Mouse (Mus musculus) embryonic facial prominence, embryonic 15.5 days (tissue): ENCODE measurements around the gene Vsig1. TPM values are rescaled to one million over a fixed set of nuclear protein-coding genes. Genes with fewer than 3 reads are reported as not detected.

Source experiments
- ATAC-seq: fragments of 200-750 bp; cut with Nextera tagmentation; 2 replicates; pipeline ENCODE4 v1.8.0; 2017; ENCODE audit warnings: low read depth, moderate TSS enrichment; ENCODE audit not compliant: insufficient number of reproducible peaks, low FRiP score, low TSS enrichment
- H3K27ac ChIP-seq: fragments of 300-500 bp; sonication (generic); replicated peaks from 2 replicates; pipeline ENCODE4 v1.5.1; 2015; ENCODE audit warnings: mild to moderate bottlenecking, inconsistent platforms
- H3K27me3 ChIP-seq: fragments of 300-500 bp; sonication (generic); 2 replicates; pipeline ENCODE4 v1.6.1; 2015; ENCODE audit warnings: inconsistent platforms
- H3K36me3 ChIP-seq: fragments of 300-500 bp; sonication (generic); 2 replicates; pipeline ENCODE4 v1.6.1; 2015; ENCODE audit warnings: mild to moderate bottlenecking, inconsistent platforms
- H3K4me1 ChIP-seq: fragments of 300-500 bp; sonication (generic); 2 replicates; pipeline ENCODE4 v1.6.1; 2015; ENCODE audit warnings: inconsistent platforms
- H3K4me2 ChIP-seq: fragments of 300-500 bp; sonication (generic); replicated peaks from 2 replicates; pipeline ENCODE4 v1.6.1; 2015; ENCODE audit warnings: mild to moderate bottlenecking, inconsistent platforms
- H3K4me3 ChIP-seq: fragments of 300-500 bp; sonication (generic); replicated peaks from 2 replicates; pipeline ENCODE4 v1.5.1; 2015; ENCODE audit warnings: mild to moderate bottlenecking, inconsistent platforms
- H3K9ac ChIP-seq: fragments of 300-500 bp; sonication (generic); 2 replicates; pipeline ENCODE4 v1.6.1; 2015; ENCODE audit warnings: inconsistent platforms
- H3K9me3 ChIP-seq: fragments of 300-500 bp; sonication (generic); replicated peaks from 2 replicates; pipeline ENCODE4 v1.6.1; 2016; ENCODE audit warnings: inconsistent platforms
- WGBS: fragments of 180-500 bp; shearing (Covaris S2); methylation state at CpG from one replicate; pipeline ENCODE4 v1.1.7; 2015; 5-methylcytosine and 5-hydroxymethylcytosine counted together
- polyA plus RNA-seq: library from polyadenylated mRNA; unstranded; fragments of >200 nt; fragmentation: Nextera tagmentation; extraction: Ambion mirVana; gene quantifications from 2 replicates; pipeline ENCODE4 v1.2.1, GENCODE M21; 2015

The Vsig1 gene
- polyA plus RNA-seq, 1 experiment from 2014 or later, result 0.25 TPM

- peak; percentile 97 for ATAC-seq
- Histone ChIP-seq H3K27ac (peak within 1 kb of the TSS; percentile 60; the same call in 1 of the 2 replicates), H3K9ac (peak within 1 kb of the TSS; percentile 26; the same call in 1 of the 2 replicates), H3K9me3 (no peaks in the 10 kb centered on the region), H3K4me2 (peak within 1 kb of the TSS; percentile 56), H3K4me1 (no peaks in the 10 kb centered on the region), H3K27me3 (no peaks in the 10 kb centered on the region), H3K4me3 (peak within 1 kb of the TSS; percentile 55), H3K36me3 (no peaks in the 10 kb centered on the region)
- WGBS, result 17% methylated on average over 23 of the region's 23 CpGs
These were observed 49.0 kb downstream of the Vsig1 start, which contains the start of the genes Psmd10 and Atg4a for GRCm38 (mm10) chrX:140956272-140956940. Gene Psmd10, minus strand, starts transcription at chrX:140956728. Gene Atg4a, plus strand, starts transcription at chrX:140956907.

- peak overlapping the region; percentile 55 for H3K4me3 ChIP-seq
- no peaks in the 10 kb centered on the region for H3K9me3 ChIP-seq
- 23% methylated on average over 5 of the region's 5 CpGs for WGBS
- 0 out of 2 replicates have a peak, but pooled peaks have one; percentile 59 for ATAC-seq
- no peaks in the 10 kb centered on the region for H3K27me3 ChIP-seq
- H3K4me2 ChIP-seq, result peak overlapping the region; percentile 56
- peak overlapping the region; percentile 26; the same call in 1 of the 2 replicates for H3K9ac ChIP-seq
- H3K36me3 ChIP-seq, result no peaks in the 10 kb centered on the region
- no peaks in the 10 kb centered on the region for H3K4me1 ChIP-seq
- no peak overlapping the region for H3K27ac ChIP-seq
These were observed 49.6 kb downstream of the Vsig1 start for GRCm38 (mm10) chrX:140956959-140957358.

GRCm38 (mm10) chrX:140978943-140979342 lies 71.5 kb downstream of the Vsig1 start:
- no peak overlapping the region for H3K4me2 ChIP-seq
- no peak for ATAC-seq
- no peak overlapping the region for H3K4me3 ChIP-seq
- H3K27me3 ChIP-seq, result peaks cover 7% of the 10 kb centered on the region; the same call in 1 of the 2 replicates
- H3K9ac ChIP-seq, result no peak overlapping the region
- H3K27ac ChIP-seq, result no peak overlapping the region
- H3K4me1 ChIP-seq, result no peaks in the 10 kb centered on the region
- H3K36me3 ChIP-seq, result no peaks in the 10 kb centered on the region
- no peaks in the 10 kb centered on the region for H3K9me3 ChIP-seq
- WGBS, result 97% methylated on average over 1 of the region's 1 CpGs

GRCm38 (mm10) chrX:140979546-140979945 lies 72.1 kb downstream of the Vsig1 start:
- no peaks in the 10 kb centered on the region for H3K9me3 ChIP-seq
- no peak overlapping the region for H3K4me3 ChIP-seq
- H3K4me1 ChIP-seq, result no peaks in the 10 kb centered on the region
- H3K36me3 ChIP-seq, result no peaks in the 10 kb centered on the region
- H3K9ac ChIP-seq, result no peak overlapping the region
- 47% methylated on average over 2 of the region's 2 CpGs for WGBS
- H3K4me2 ChIP-seq, result no peak overlapping the region
- H3K27ac ChIP-seq, result no peak overlapping the region
- ATAC-seq, result no peak
- peaks cover 9% of the 10 kb centered on the region; the same call in 1 of the 2 replicates for H3K27me3 ChIP-seq

GRCm38 (mm10) chrX:140980163-140980562 lies 72.8 kb downstream of the Vsig1 start:
- 37% methylated on average over 4 of the region's 4 CpGs for WGBS
- no peaks in the 10 kb centered on the region for H3K4me1 ChIP-seq
- H3K27ac ChIP-seq, result no peak overlapping the region
- no peak for ATAC-seq
- peaks cover 9% of the 10 kb centered on the region; the same call in 1 of the 2 replicates for H3K27me3 ChIP-seq
- H3K4me3 ChIP-seq, result no peak overlapping the region
- H3K9me3 ChIP-seq, result no peaks in the 10 kb centered on the region
- no peak overlapping the region for H3K4me2 ChIP-seq
- H3K36me3 ChIP-seq, result no peaks in the 10 kb centered on the region
- H3K9ac ChIP-seq, result no peak overlapping the region

GRCm38 (mm10) chrX:140983206-140983960 lies 76.0 kb downstream of the Vsig1 start:
- H3K4me2 ChIP-seq, result no peak overlapping the region
- no peak overlapping the region for H3K27ac ChIP-seq
- H3K4me3 ChIP-seq, result no peak overlapping the region
- H3K36me3 ChIP-seq, result no peaks in the 10 kb centered on the region
- no peak for ATAC-seq
- H3K4me1 ChIP-seq, result no peaks in the 10 kb centered on the region
- no peak overlapping the region for H3K9ac ChIP-seq
- no peaks in the 10 kb centered on the region for H3K9me3 ChIP-seq
- 42% methylated on average over 6 of the region's 6 CpGs for WGBS
- peaks cover 11% of the 10 kb centered on the region; the same call in 1 of the 2 replicates for H3K27me3 ChIP-seq

GRCm38 (mm10) chrX:140984795-140985194 lies 77.4 kb downstream of the Vsig1 start:
- H3K4me2 ChIP-seq, result no peak overlapping the region
- H3K9me3 ChIP-seq, result no peaks in the 10 kb centered on the region
- WGBS, result 46% methylated on average over 6 of the region's 6 CpGs
- no peak for ATAC-seq
- no peak overlapping the region for H3K4me3 ChIP-seq
- H3K27me3 ChIP-seq, result peaks cover 12% of the 10 kb centered on the region; the same call in 1 of the 2 replicates
- H3K27ac ChIP-seq, result no peak overlapping the region
- H3K36me3 ChIP-seq, result no peaks in the 10 kb centered on the region
- H3K9ac ChIP-seq, result no peak overlapping the region
- H3K4me1 ChIP-seq, result no peaks in the 10 kb centered on the region

- H3K4me3 ChIP-seq, result no peak overlapping the region
- 73% methylated on average over 2 of the region's 2 CpGs for WGBS
- H3K9ac ChIP-seq, result no peak overlapping the region
- no peaks in the 10 kb centered on the region for H3K4me1 ChIP-seq
- no peak overlapping the region for H3K27ac ChIP-seq
- H3K4me2 ChIP-seq, result no peak overlapping the region
- peaks cover 12% of the 10 kb centered on the region; the same call in 1 of the 2 replicates for H3K27me3 ChIP-seq
- no peaks in the 10 kb centered on the region for H3K36me3 ChIP-seq
- no peaks in the 10 kb centered on the region for H3K9me3 ChIP-seq
- ATAC-seq, result no peak
These were observed 77.8 kb downstream of the Vsig1 start for GRCm38 (mm10) chrX:140985256-140985655.

Other genes starting within 250 kb of the Vsig1 start
- gene Mid2, start 243.0 kb upstream of the Vsig1 start, polyA plus RNA-seq, result 6.4 and 7.7 TPM in 2 replicates
- 0.12 TPM in 1 of 2 replicates, not detected in the other for gene Tex13b, start 94.2 kb upstream of the Vsig1 start, polyA plus RNA-seq
- gene Psmd10, start 49.1 kb downstream of the Vsig1 start, polyA plus RNA-seq, result 45.0 and 46.3 TPM in 2 replicates
- gene Atg4a, start 49.3 kb downstream of the Vsig1 start, polyA plus RNA-seq, result 22.1 and 24.9 TPM in 2 replicates